Mouse (Mus musculus) liver, postnatal 0 days (tissue): ENCODE results near the gene Tbx2.

ENCODE experiments used
- CTCF ChIP-seq: sonication (generic); IDR thresholded peaks from 2 replicates; pipeline ENCODE4 v1.5.1; 2016; ENCODE audit warnings: antibody characterized with exemption, low read depth
- EP300 ChIP-seq: IDR thresholded peaks from 2 replicates; pipeline ENCODE4 v1.6.1; 2016; ENCODE audit warnings: antibody characterized with exemption, low read depth, mild to moderate bottlenecking

GRCm38 (mm10) chr11:85837648-85838423 lies 5.5 kb downstream of the Tbx2 start:
- TF ChIP-seq CTCF (no peak), EP300 (no peak)
